Mouse (Mus musculus) liver, postnatal 0 days (tissue): Measurements from ENCODE around the gene Etv3.

Experiments used
- CTCF ChIP-seq: sonication (generic); IDR thresholded peaks from 2 replicates; pipeline ENCODE4 v1.5.1; 2016; ENCODE audit warnings: antibody characterized with exemption, low read depth
- EP300 ChIP-seq: IDR thresholded peaks from 2 replicates; pipeline ENCODE4 v1.6.1; 2016; ENCODE audit warnings: antibody characterized with exemption, low read depth, mild to moderate bottlenecking

DNA sequence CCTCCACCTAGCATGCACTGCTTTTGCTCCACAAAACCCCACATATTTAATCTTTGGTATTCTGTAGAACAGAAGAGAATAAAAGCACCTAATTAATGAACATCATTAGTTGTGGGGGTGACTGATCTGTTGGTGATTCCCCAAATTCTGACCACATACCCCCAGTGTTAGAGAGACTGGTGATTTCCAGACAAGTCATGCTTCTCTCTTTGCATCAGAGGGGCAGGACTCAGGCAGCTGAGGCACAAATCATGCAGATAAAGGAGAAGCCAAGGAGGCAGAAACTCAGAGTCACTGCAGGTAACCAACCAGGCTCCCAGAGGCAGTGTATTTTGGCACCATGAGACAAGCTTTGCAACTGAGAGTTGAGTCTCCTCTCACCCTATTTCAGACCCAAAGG, 6.8 kb upstream of the Etv3 start:
- TF ChIP-seq CTCF: no peak
- no peak for TF ChIP-seq EP300
